Mouse (Mus musculus): Measurements from ENCODE around the gene D430019H16Rik.

Gene D430019H16Rik

GRCm38 (mm10) chr12:105490227-105490626 lies 36.6 kb downstream of the D430019H16Rik start:
- DNase-seq (ENCODE audit: low spot score in 2 of 2) = no peak

- no peak for DNase-seq (ENCODE audit: low spot score in 2 of 2)
These were observed 37.1 kb downstream of the D430019H16Rik start for GRCm38 (mm10) chr12:105490794-105491193.

DNA sequence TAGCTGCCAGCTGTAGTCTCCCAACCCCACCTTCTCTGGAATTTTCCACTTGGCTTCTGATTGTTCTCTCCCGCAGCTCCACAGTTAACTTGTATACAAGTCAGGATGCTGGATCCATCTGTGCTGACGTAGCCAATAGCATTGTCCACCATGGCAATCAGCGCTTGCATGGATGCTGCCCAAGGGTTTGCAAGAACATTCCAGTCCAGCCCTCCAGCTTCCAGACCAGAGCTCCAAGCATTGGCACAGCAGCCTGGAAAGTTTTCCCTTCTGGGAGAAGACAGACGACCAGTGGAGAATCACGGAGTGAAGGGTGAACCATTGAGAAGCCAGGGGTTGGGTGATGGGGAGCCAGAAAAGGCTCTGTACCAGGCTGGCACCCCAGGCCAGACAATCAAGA lies 41.1 kb downstream of the D430019H16Rik start:
- no peak for DNase-seq (ENCODE audit: low spot score in 2 of 2)

DNA sequence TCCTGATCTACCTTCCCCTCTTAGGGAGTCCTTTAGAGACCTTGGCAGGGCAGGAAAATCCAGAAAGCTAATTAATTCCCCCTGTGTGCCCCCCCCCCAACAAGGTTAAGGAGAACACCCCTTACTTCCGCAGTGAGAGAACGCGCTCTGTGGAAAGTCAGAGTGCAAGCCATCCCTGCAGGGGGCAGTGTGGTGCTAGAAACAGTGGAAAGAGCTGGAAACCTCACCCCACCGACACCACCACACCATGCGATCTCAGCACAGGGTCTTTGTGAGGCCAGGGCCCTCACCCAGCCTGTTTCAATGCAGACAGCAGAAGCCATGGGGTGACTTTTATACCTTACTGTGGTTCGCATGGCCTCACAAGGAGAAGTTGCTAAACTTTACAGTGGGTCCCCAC lies 44.2 kb downstream of the D430019H16Rik start:
- DNase-seq (ENCODE audit: low spot score in 2 of 2) = peak; percentile 50 to 63

DNA sequence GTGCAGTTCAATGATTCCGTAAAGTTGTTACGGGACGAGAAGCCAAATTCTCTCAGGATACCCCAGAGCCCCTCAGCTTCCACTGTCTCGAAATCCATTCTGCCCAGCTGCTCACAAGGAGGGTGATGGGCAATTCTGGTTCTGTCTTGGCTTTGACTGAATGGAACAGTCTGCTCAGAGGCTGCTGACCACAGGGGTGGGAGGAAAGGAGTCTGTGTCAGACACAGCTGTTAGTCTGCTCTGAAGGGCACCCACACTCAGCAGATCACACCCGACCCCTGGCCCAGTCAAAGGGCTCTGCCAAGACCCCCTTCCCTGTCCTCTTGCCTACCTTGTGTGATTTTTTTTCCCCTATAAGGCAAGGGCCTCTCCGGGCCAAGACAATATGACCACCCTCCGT lies 44.8 kb downstream of the D430019H16Rik start:
- DNase-seq (ENCODE audit: low spot score in 2 of 2) = no peak

DNA sequence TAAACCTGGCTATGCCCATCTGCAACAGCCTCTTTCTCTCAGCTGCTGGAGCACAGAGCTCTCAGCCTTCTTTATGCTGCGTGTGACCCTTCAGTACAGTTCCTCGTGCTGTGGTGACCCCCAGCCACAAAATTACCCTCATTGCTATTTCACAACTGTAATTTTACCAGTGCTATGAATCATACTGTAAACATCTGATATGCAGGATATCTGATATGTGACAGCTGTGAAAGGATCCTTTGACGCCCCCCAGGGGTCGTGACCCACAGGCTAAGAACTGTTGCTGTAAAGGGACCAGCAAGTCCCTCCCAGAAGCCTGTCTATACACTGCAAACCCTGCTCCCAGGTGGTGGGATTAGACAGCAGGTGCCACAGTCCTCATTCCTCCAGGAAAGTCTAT lies 45.2 kb downstream of the D430019H16Rik start:
- no peak for DNase-seq (ENCODE audit: low spot score in 2 of 2)

DNA sequence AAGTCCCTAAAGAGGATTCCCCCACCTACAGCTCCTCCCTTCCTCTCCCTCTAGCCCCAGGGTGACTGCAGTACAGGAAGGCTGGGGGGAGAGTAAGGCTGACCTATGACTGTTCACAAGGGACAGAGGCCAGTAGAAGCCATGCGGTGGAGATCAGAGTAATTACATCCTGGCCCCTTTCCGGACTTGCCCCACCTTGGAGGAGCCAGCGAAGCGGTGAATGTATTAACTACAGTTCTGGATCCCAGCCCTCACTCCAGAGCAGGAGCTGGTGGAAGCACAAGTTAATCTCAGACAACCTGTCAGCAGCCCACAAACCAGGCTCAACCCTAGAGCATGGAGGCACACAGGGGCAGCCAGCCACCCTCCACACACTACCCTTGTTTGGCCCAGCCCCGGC lies 47.3 kb downstream of the D430019H16Rik start:
- no peak for DNase-seq (ENCODE audit: low spot score in 2 of 2)

DNA sequence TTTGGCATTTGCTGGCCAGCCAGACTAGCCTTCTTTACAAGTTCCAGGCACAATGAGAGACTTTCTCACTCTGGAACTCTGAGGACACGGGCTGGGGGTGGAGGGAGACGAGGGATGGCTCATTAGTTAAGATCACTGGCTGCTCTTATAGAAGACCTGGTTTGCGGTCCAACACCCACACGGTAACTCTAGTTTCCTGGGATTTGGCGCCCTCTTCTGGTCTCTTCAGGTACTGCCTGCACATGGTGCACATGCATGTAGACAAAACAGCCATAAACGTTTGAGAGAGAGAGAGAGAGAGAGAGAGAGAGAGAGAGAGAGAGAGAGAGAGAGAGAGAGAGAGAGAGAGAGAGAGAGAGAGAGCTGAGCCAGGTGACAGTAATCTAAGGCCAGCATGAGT lies 51.1 kb downstream of the D430019H16Rik start:
- no peak for DNase-seq (ENCODE audit: low spot score in 2 of 2)

DNA sequence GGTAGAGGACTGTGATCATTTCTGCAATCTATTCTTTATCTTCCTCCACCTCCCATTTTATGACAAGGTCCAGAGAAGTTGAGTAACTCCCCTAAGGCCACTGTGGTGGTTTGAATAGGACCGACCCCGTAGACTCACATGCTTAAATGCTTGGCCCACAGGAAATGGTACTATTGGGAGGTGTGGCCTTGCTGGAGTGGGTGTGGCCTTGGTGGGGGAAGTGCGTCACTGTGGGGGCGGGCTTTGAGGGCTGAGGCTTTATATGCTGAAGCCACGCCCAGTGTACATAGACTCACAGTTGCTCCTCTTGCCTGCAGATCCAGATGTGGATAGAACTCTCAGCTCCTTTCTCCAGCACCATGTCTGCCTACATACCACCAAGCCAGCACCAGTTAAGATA lies 57.5 kb downstream of the D430019H16Rik start:
- DNase-seq (ENCODE audit: low spot score in 2 of 2) = no peak

- no peak for DNase-seq (ENCODE audit: low spot score in 2 of 2)
These were observed 58.2 kb downstream of the D430019H16Rik start for GRCm38 (mm10) chr12:105511671-105512502.

DNA sequence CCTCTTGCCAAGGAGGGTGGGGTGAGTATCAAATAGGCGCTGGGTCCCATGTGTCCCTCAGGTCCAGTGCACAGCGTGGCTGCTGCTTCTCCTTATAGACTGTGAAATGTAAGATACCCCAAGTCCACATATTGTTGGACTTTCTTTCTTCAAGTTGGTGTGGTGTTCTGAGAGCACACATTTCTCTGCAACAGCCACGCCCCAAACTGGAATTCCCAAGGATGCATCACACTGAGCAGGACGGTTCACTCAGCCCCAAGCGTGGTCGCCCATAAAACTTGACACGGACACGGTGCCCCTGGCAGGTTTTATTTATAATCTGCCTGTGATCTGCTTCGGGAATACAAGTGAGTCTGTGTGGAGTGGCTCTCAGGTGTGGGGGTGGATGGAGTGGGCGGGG lies 60.5 kb downstream of the D430019H16Rik start:
- DNase-seq (ENCODE audit: low spot score in 2 of 2) = no peak

DNA sequence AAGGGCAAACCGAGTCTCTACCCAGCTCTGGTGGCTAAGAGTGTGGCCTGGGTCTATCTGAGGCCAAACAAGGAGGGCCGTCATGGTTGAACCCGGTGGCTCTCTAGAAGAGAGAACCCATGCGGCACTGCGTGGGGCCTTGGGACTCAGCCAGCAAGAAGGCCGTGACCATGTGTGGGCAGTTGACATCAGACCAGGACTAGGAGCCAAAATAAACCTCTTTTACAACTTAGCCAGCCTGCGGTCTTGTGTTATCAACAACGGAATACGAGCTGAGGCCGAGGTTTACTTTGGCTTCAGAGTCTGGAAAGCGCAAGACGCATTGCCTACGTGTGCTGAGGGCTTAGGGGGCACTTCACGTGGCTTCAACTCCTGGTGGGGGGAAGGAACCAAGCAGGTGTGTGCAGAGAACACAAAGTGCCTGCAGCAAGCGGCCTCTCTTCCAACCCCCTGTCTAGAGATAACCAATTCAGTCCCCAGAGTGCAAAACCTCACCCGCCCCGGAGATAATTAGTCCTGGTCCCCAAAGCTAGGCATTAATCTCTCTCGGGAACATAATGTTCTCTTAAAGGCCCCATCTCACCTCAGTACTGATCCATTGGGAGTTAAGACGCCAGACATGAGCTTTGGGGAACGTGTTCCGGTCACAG lies 63.5 kb downstream of the D430019H16Rik start:
- DNase-seq (ENCODE audit: low spot score in 2 of 2) = no peak

DNA sequence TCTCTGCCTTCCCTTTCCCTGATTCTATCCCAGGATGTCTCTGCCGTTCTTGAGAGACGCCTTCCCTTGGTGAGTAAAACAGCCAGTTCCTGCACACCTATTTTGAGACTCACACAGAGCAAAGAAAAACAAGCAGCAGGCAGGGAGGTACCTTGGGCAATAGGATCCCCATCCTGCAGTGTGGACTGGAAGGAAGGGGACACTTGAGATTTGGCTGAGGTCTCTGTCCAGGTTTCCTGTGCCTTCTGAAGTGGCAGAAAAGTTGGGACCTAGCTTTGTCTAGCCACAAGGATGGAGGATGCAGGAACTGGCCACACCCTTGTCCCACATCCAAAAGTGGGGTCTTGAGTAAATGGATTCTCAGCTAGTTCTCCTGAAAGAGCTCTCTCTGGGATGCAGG lies 66.2 kb downstream of the D430019H16Rik start:
- DNase-seq (ENCODE audit: low spot score in 2 of 2) = no peak

GRCm38 (mm10) chr12:105521170-105521762 lies 67.6 kb downstream of the D430019H16Rik start:
- no peak for DNase-seq (ENCODE audit: low spot score in 2 of 2)

- DNase-seq (ENCODE audit: low spot score in 2 of 2) = no peak
These were observed 70.1 kb downstream of the D430019H16Rik start for GRCm38 (mm10) chr12:105523737-105524136.

DNA sequence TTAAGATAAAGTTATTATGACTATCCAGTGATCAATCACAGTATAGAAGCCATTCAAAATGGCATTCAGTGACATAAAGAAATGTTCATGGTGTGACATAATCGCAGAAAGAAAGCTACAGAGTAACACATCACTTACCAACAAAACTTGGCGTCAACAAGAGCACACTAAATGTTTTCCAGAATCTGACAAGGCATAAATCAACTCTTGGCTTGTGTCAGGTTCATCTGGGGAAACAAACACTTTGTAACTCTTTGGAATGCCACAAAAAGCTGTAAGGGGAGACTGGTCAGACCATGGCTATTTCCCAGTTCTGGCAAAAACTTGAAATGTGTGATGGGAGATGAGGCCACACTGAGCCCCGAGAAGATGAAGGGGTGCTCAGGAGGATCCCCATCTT lies 72.5 kb downstream of the D430019H16Rik start:
- no peak for DNase-seq (ENCODE audit: low spot score in 2 of 2)

GRCm38 (mm10) chr12:105526829-105527228 lies 73.2 kb downstream of the D430019H16Rik start:
- DNase-seq (ENCODE audit: low spot score in 2 of 2) = peak; percentile 19 to 48

- no peak for DNase-seq (ENCODE audit: low spot score in 2 of 2)
These were observed 75.9 kb downstream of the D430019H16Rik start for GRCm38 (mm10) chr12:105529545-105529944.

- no peak for DNase-seq (ENCODE audit: low spot score in 2 of 2)
These were observed 78.2 kb downstream of the D430019H16Rik start for GRCm38 (mm10) chr12:105531724-105532371.

- DNase-seq (ENCODE audit: low spot score in 2 of 2) = no peak
These were observed 81.2 kb downstream of the D430019H16Rik start for GRCm38 (mm10) chr12:105534842-105535241.

DNA sequence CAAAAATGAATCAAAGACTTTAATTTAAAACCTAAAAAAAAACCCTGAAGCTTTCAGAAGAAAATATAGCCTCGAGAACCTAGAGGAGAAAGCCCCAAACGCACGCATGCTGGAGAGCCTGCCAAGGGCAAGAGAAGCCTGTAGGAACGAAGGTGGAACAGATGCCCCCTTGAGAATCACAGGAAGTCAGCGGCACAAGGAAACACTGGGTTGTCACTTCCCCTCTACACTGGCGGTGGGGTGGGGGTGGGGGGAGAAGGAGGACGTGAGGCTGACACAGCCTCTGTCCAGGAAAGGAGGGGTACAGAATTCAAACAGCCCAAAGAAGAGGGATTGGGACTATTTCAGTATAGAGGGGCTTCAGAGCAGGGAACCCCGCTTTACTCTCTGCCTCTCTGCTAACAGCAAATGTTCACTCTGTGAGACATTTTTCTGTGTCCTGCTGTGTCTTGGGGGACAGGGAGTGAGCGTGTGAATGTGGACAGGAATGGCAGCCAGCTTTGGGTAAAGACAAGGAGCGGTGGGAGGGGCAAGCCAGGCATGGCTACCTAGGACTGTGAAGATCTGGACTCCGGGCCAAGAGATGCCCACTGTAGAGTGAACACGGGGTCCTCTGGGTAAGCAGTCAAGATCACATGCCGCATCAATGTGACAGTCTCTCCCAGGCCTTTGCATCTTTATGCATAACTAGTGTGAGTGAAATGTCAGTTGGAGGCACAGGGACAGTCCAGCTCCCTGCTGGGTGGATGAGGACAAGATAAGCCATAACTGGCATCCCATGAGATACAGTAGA lies 82.5 kb downstream of the D430019H16Rik start:
- no peak for DNase-seq (ENCODE audit: low spot score in 2 of 2)
